Mouse (Mus musculus): Measurements from ENCODE around the gene Wdfy2. TPM values are rescaled to one million over a fixed set of nuclear protein-coding genes. Genes with fewer than 3 reads are reported as not detected.

Wdfy2 gene
- polyA plus RNA-seq, 1 experiment from 2014 or later, result 2.4 TPM

DNA sequence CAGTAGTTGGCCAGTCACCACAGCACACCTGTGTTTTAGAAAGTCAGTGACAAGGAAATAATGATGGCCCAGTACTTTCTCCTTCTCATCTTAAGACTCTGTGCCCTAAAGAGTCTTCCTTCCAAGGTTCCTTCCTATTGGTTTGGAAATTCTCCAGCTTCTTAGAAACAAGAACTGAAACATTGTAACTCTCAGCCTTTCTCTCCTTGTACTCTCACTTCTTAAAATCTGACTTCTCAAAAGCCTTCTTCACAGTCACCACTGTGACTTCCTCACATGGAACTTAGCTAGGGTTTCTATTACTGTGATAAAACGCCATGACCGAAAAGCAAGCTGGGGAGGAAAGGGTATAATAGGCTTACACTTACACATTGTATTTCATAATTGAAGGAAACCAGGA, 70.4 kb downstream of the Wdfy2 start:
- no peaks in the 10 kb centered on the region for H3K27me3 ChIP-seq (ENCODE audit: control insufficient read depth, insufficient read depth, low read length)
- no peaks in the 10 kb centered on the region for H3K36me3 ChIP-seq (ENCODE audit: control insufficient read depth, insufficient read depth, low read length)
- ATAC-seq (ENCODE audit: low FRiP score, low TSS enrichment) (no peak), DNase-seq (ENCODE audit: low spot score) (no peak)
- H3K9me3 ChIP-seq (ENCODE audit: control insufficient read depth, low read length), result no peaks in the 10 kb centered on the region
- H3K4me2 ChIP-seq (replicated peaks; ENCODE audit: low read depth), result no peak overlapping the region
- H3K4me3 ChIP-seq (ENCODE audit: low read depth, low read length), result no peak overlapping the region
- WGBS, result 93% methylated on average over 2 of the region's 2 CpGs
- H3K9ac ChIP-seq (ENCODE audit: low read length), result no peak overlapping the region
- H3K4me1 ChIP-seq (replicated peaks; ENCODE audit: control insufficient read depth, insufficient read depth), result no peaks in the 10 kb centered on the region
- H3K27ac ChIP-seq (replicated peaks), result no peak overlapping the region
- TF ChIP-seq EP300 (optimal IDR thresholded peaks at IDR 0.05) (no peak), CTCF (IDR thresholded peaks at IDR 0.05; ENCODE audit: low read depth) (no peak)

DNA sequence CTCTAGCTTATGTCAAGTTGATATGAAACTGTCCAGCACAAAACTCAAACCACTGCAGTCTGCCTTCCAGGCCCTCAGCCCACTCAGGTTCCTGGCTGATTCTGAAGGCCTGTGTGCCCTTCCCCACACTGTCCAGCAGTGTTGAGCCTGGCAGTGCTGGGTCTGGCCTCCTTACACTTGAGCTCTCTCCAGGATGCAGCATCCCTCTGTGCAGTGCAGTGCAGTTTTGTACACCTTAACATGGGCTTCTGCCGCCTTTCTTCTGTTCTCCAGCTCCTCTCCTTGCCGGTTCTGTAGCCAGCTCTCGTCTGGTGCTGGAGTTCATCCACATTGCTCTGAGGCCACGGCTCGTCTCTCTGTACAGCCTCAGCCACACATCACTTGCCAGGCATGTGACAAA, 71.1 kb downstream of the Wdfy2 start:
- no peak for TF ChIP-seq EP300 (optimal IDR thresholded peaks at IDR 0.05)
- no peak for TF ChIP-seq CTCF (IDR thresholded peaks at IDR 0.05; ENCODE audit: low read depth)
- no peaks in the 10 kb centered on the region for H3K4me1 ChIP-seq (replicated peaks; ENCODE audit: control insufficient read depth, insufficient read depth)
- H3K27ac ChIP-seq (replicated peaks), result no peak overlapping the region
- ATAC-seq (ENCODE audit: low FRiP score, low TSS enrichment) (no peak), DNase-seq (ENCODE audit: low spot score) (no peak)
- H3K36me3 ChIP-seq (ENCODE audit: control insufficient read depth, insufficient read depth, low read length), result no peaks in the 10 kb centered on the region
- no peaks in the 10 kb centered on the region for H3K27me3 ChIP-seq (ENCODE audit: control insufficient read depth, insufficient read depth, low read length)
- no peak overlapping the region for H3K9ac ChIP-seq (ENCODE audit: low read length)
- no peak overlapping the region for H3K4me3 ChIP-seq (ENCODE audit: low read depth, low read length)
- H3K4me2 ChIP-seq (replicated peaks; ENCODE audit: low read depth), result no peak overlapping the region
- WGBS, result 92% methylated on average over 5 of the region's 5 CpGs
- no peaks in the 10 kb centered on the region for H3K9me3 ChIP-seq (ENCODE audit: control insufficient read depth, low read length)

DNA sequence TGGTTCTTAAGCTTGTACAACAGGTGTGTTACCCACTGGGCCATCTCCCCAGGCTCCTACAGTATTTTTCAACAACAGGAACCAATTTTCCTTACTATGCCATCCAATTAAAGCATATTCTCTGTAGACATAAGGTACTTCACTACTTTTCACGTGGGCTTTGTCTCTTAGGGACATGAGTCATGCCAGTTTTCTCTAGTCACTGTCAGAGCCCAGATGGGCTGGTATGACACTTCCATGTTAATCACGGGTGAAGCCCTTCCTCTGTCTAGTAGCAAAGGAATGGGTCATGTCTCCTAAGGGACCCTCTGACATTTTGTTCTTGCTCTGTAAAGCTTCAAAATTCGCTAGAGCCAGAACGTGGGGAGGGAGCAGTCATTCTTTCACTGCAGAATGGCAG, 73.4 kb downstream of the Wdfy2 start:
- ATAC-seq (ENCODE audit: low FRiP score, low TSS enrichment) (no peak), DNase-seq (ENCODE audit: low spot score) (no peak)
- H3K27ac ChIP-seq (replicated peaks), result no peak overlapping the region
- H3K4me1 ChIP-seq (replicated peaks; ENCODE audit: control insufficient read depth, insufficient read depth), result no peaks in the 10 kb centered on the region
- no peak overlapping the region for H3K4me2 ChIP-seq (replicated peaks; ENCODE audit: low read depth)
- H3K4me3 ChIP-seq (ENCODE audit: low read depth, low read length), result no peak overlapping the region
- WGBS, result 73% methylated on average over 4 of the region's 4 CpGs
- no peak for TF ChIP-seq CTCF (IDR thresholded peaks at IDR 0.05; ENCODE audit: low read depth)
- H3K9me3 ChIP-seq (ENCODE audit: control insufficient read depth, low read length), result no peaks in the 10 kb centered on the region
- no peaks in the 10 kb centered on the region for H3K36me3 ChIP-seq (ENCODE audit: control insufficient read depth, insufficient read depth, low read length)
- H3K27me3 ChIP-seq (ENCODE audit: control insufficient read depth, insufficient read depth, low read length), result no peaks in the 10 kb centered on the region
- no peak overlapping the region for H3K9ac ChIP-seq (ENCODE audit: low read length)

DNA sequence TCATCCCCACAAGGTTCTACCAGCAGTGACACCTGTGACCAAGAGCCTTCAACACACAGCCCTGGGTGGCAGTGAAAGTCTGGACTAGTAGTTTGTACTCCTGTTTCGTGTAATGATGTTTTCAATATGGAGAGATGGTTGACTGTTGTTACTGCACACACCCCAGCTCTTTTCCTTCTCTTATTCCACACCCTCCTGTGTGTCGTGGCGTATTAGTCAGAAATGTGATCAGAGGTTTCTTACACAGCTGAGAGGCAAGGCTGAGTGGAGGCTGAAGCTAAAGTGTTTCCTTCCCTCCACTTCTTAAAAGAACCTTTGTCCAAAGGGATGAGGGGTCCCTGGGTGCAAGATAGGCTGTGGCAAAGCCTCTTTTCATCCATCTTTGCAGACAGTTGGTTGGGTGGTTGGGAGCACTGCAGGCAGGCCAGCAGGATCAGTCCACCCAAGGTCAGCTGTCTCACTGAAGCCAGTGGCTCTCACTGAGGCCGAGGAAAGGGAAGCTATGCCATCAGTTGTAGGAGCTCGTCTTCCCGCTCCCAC, 77.7 kb downstream of the Wdfy2 start:
- Histone ChIP-seq H3K4me2 (replicated peaks; ENCODE audit: low read depth) (no peak overlapping the region), H3K36me3 (ENCODE audit: control insufficient read depth, insufficient read depth, low read length) (no peaks in the 10 kb centered on the region), H3K9me3 (ENCODE audit: control insufficient read depth, low read length) (no peaks in the 10 kb centered on the region), H3K27me3 (ENCODE audit: control insufficient read depth, insufficient read depth, low read length) (no peaks in the 10 kb centered on the region), H3K9ac (ENCODE audit: low read length) (no peak overlapping the region), H3K27ac (replicated peaks) (no peak overlapping the region), H3K4me1 (replicated peaks; ENCODE audit: control insufficient read depth, insufficient read depth) (no peaks in the 10 kb centered on the region), H3K4me3 (ENCODE audit: low read depth, low read length) (no peak overlapping the region)
- DNase-seq (ENCODE audit: low spot score) (no peak), ATAC-seq (ENCODE audit: low FRiP score, low TSS enrichment) (no peak)
- TF ChIP-seq CTCF (IDR thresholded peaks at IDR 0.05; ENCODE audit: low read depth) (no peak), EP300 (optimal IDR thresholded peaks at IDR 0.05) (no peak)
- WGBS, result 74% methylated on average over 6 of the region's 6 CpGs

DNA sequence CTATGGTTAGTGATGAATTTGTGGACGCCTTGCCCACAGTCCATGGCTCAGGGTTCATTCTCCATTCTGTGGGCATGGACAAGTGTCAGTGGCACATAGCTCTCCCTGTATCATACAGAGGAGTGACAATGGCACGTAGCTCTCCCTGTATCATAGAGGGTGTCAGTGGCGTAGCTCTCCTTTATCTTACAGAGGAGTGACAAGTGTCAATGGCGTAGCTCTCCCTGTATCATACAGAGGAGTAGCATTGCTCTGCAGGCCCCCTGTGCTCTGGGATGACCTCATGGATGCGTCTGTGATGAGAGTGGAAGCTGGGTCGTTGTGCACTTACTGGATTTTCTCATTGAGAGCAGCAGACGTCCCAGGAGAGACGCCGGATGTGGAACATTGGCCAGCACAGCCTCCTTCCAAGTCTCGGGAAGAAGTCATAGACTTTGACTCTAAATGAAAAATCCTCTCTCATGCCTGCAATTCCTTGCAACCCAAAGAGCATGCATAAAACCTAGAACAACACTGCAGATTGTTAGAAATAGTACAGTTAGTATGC, 79.1 kb downstream of the Wdfy2 start:
- no peak overlapping the region for H3K9ac ChIP-seq (ENCODE audit: low read length)
- no peak overlapping the region for H3K27ac ChIP-seq (replicated peaks)
- ATAC-seq (ENCODE audit: low FRiP score, low TSS enrichment) (no peak), DNase-seq (ENCODE audit: low spot score) (no peak)
- H3K4me2 ChIP-seq (replicated peaks; ENCODE audit: low read depth), result no peak overlapping the region
- 84% methylated on average over 10 of the region's 10 CpGs for WGBS
- H3K9me3 ChIP-seq (ENCODE audit: control insufficient read depth, low read length), result no peaks in the 10 kb centered on the region
- H3K27me3 ChIP-seq (ENCODE audit: control insufficient read depth, insufficient read depth, low read length), result no peaks in the 10 kb centered on the region
- no peak for TF ChIP-seq EP300 (optimal IDR thresholded peaks at IDR 0.05)
- TF ChIP-seq CTCF (IDR thresholded peaks at IDR 0.05; ENCODE audit: low read depth), result no peak
- H3K4me3 ChIP-seq (ENCODE audit: low read depth, low read length), result no peak overlapping the region
- H3K36me3 ChIP-seq (ENCODE audit: control insufficient read depth, insufficient read depth, low read length), result no peaks in the 10 kb centered on the region
- no peaks in the 10 kb centered on the region for H3K4me1 ChIP-seq (replicated peaks; ENCODE audit: control insufficient read depth, insufficient read depth)

DNA sequence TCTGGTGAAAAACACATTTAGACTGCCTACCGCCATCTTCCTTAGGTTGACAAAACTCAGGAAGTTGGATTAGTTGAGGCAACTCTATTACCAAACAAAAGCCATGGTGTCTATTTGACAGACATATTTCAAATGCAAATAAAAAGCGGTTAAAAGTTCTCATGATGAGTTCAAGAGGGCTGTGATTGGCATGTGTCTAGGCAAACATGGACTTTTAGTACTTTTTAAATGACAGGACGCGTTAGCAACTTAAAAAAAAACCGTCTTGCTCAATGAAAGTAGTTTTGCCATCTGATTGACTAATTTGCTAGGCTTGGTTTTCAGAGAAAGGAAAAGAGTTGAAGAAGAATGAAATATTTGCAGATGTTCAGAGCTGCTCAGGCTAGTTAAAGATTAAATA, 83.9 kb downstream of the Wdfy2 start:
- no peak for DNase-seq (ENCODE audit: low spot score)
- Histone ChIP-seq H3K27ac (replicated peaks) (no peak overlapping the region), H3K4me1 (replicated peaks; ENCODE audit: control insufficient read depth, insufficient read depth) (no peaks in the 10 kb centered on the region), H3K9me3 (ENCODE audit: control insufficient read depth, low read length) (no peaks in the 10 kb centered on the region), H3K36me3 (ENCODE audit: control insufficient read depth, insufficient read depth, low read length) (no peaks in the 10 kb centered on the region; the same call in 1 of the 2 replicates), H3K4me2 (replicated peaks; ENCODE audit: low read depth) (no peak overlapping the region), H3K27me3 (ENCODE audit: control insufficient read depth, insufficient read depth, low read length) (no peaks in the 10 kb centered on the region), H3K9ac (ENCODE audit: low read length) (no peak overlapping the region), H3K4me3 (ENCODE audit: low read depth, low read length) (no peak overlapping the region)
- ATAC-seq (ENCODE audit: low FRiP score, low TSS enrichment), result no peak
- TF ChIP-seq EP300 (optimal IDR thresholded peaks at IDR 0.05), result no peak
- no peak for TF ChIP-seq CTCF (IDR thresholded peaks at IDR 0.05; ENCODE audit: low read depth)
- WGBS, result 79% methylated on average over 5 of the region's 5 CpGs
